Mouse (Mus musculus): ENCODE results near the gene Clec2l. TPM values are rescaled to one million over a fixed set of nuclear protein-coding genes. Genes with fewer than 3 reads are reported as not detected.
"Not testable (repeated sequence)": the region's sequence is repeated elsewhere in the genome, so short reads cannot be mapped to it uniquely, and the experiment has no call there.

Gene Clec2l
- total RNA-seq, 2 experiments from 2014 or later = 1.3 to 1.7 TPM

- no peak for DNase-seq (ENCODE audit: low spot score in 2 of 2)
Measured at GRCm38 (mm10) chr6:38669580-38669979, 6.7 kb downstream of the Clec2l start.

- DNase-seq (ENCODE audit: low spot score in 2 of 2) = not testable (repeated sequence)
Measured at GRCm38 (mm10) chr6:38670488-38670887, 7.6 kb downstream of the Clec2l start.

- no peak for DNase-seq (ENCODE audit: low spot score in 2 of 2)
Measured at GRCm38 (mm10) chr6:38671270-38671669, 8.4 kb downstream of the Clec2l start.

GRCm38 (mm10) chr6:38672011-38672410, 9.1 kb downstream of the Clec2l start:
- DNase-seq (ENCODE audit: low spot score in 2 of 2) = no peak

- DNase-seq (ENCODE audit: low spot score in 2 of 2) = no peak
Measured at GRCm38 (mm10) chr6:38676217-38676616, 13.3 kb downstream of the Clec2l start.

GRCm38 (mm10) chr6:38676723-38677122, 13.9 kb downstream of the Clec2l start:
- DNase-seq (ENCODE audit: low spot score in 2 of 2) = no peak

- DNase-seq (ENCODE audit: low spot score in 2 of 2) = no peak
Measured at GRCm38 (mm10) chr6:38677629-38678028, 14.8 kb downstream of the Clec2l start.

GRCm38 (mm10) chr6:38682532-38682931, 19.7 kb downstream of the Clec2l start:
- DNase-seq (ENCODE audit: low spot score in 2 of 2) = no peak

- DNase-seq (ENCODE audit: low spot score in 2 of 2) = no peak
Measured at GRCm38 (mm10) chr6:38687216-38687615, 24.3 kb downstream of the Clec2l start.

- DNase-seq (ENCODE audit: low spot score in 2 of 2) = no peak
Measured at GRCm38 (mm10) chr6:38688841-38689240, 26.0 kb downstream of the Clec2l start.

GRCm38 (mm10) chr6:38690615-38691014, 27.7 kb downstream of the Clec2l start:
- DNase-seq (ENCODE audit: low spot score in 2 of 2) = no peak

GRCm38 (mm10) chr6:38691052-38691451, 28.2 kb downstream of the Clec2l start:
- DNase-seq (ENCODE audit: low spot score in 2 of 2) = no peak

GRCm38 (mm10) chr6:38692556-38692955, 29.7 kb downstream of the Clec2l start:
- no peak for DNase-seq (ENCODE audit: low spot score in 2 of 2)

- DNase-seq (ENCODE audit: low spot score in 2 of 2) = peak in 1 of 2 experiments; percentile 71
Measured at GRCm38 (mm10) chr6:38695380-38696054, 32.6 kb downstream of the Clec2l start.

- DNase-seq (ENCODE audit: low spot score in 2 of 2) = no peak
Measured at GRCm38 (mm10) chr6:38696570-38696969, 33.7 kb downstream of the Clec2l start.

GRCm38 (mm10) chr6:38698233-38698889, 35.5 kb downstream of the Clec2l start:
- DNase-seq (ENCODE audit: low spot score in 2 of 2) = no peak

GRCm38 (mm10) chr6:38701421-38701820, 38.6 kb downstream of the Clec2l start:
- DNase-seq (ENCODE audit: low spot score in 2 of 2) = no peak

- no peak for DNase-seq (ENCODE audit: low spot score in 2 of 2)
Measured at GRCm38 (mm10) chr6:38702810-38703399, 40.0 kb downstream of the Clec2l start.

- no peak for DNase-seq (ENCODE audit: low spot score in 2 of 2)
Measured at GRCm38 (mm10) chr6:38703526-38703925, 40.7 kb downstream of the Clec2l start.

GRCm38 (mm10) chr6:38704264-38704984, 41.6 kb downstream of the Clec2l start:
- DNase-seq (ENCODE audit: low spot score in 2 of 2) = no peak

GRCm38 (mm10) chr6:38710449-38710848, 47.6 kb downstream of the Clec2l start:
- DNase-seq (ENCODE audit: low spot score in 2 of 2) = no peak
